Mouse (Mus musculus): ENCODE results near the gene Catspere2.
"Not testable (repeated sequence)": the region's sequence is repeated elsewhere in the genome, so short reads cannot be mapped to it uniquely, and the experiment has no call there.

Gene Catspere2

GRCm38 (mm10) chr1:177983024-177983450 lies at the start of gene Catspere2:
Catspere2 (plus strand) TSS chr1:177983423.
- in situ Hi-C loops (cut with MboI, MseI): loop anchor here (5.0 to 10.0 kb wide), 3 partner anchors 186 to 538 kb away; partner anchors contain the start of genes Adss, Desi2 and Zbtb18

- in situ Hi-C loops (cut with MboI, MseI): not testable (repeated sequence)
These were observed 42.7 kb upstream of the Catspere2 start for GRCm38 (mm10) chr1:177940422-177940977.

- in situ Hi-C loops (cut with MboI, MseI): loop anchor here (5.0 to 10.0 kb wide), 3 partner anchors 184 to 536 kb away; partner anchors contain the start of genes Adss, Desi2 and Zbtb18
These were observed 1.9 kb upstream of the Catspere2 start for GRCm38 (mm10) chr1:177981276-177981675.

GRCm38 (mm10) chr1:177983582-177983981 lies 359 bp downstream of the Catspere2 start:
- in situ Hi-C loops (cut with MboI, MseI): loop anchor here (5.0 to 10.0 kb wide), 3 partner anchors 186 to 539 kb away; partner anchors contain the start of genes Adss, Desi2 and Zbtb18

GRCm38 (mm10) chr1:177984206-177984605 lies 983 bp downstream of the Catspere2 start:
- in situ Hi-C loops (cut with MboI, MseI): loop anchor here (5.0 to 10.0 kb wide), 3 partner anchors 187 to 539 kb away; partner anchors contain the start of genes Adss, Desi2 and Zbtb18

GRCm38 (mm10) chr1:177987476-177987875 lies 4.3 kb downstream of the Catspere2 start:
- in situ Hi-C loops (cut with MboI, MseI): loop anchor here (10.0 kb wide), 1 partner anchor 543 kb away; the partner anchor contains the start of gene Zbtb18

GRCm38 (mm10) chr1:178072798-178073197 lies 89.6 kb downstream of the Catspere2 start:
- in situ Hi-C loops (cut with MboI, MseI): not testable (repeated sequence)

- in situ Hi-C loops (cut with MboI, MseI): not testable (repeated sequence)
These were observed 114.6 kb downstream of the Catspere2 start for GRCm38 (mm10) chr1:178097865-178098264.

- in situ Hi-C loops (cut with MboI, MseI): loop anchor here (25.0 kb wide), 1 partner anchor 1004 kb away; no protein-coding TSS in a partner anchor
These were observed 125.3 kb downstream of the Catspere2 start for GRCm38 (mm10) chr1:178108514-178108913.

GRCm38 (mm10) chr1:178122236-178122635 lies 139.0 kb downstream of the Catspere2 start:
- in situ Hi-C loops (cut with MboI, MseI): loop anchor here (25.0 kb wide), 1 partner anchor 990 kb away; no protein-coding TSS in a partner anchor

GRCm38 (mm10) chr1:178134288-178134687 lies 151.1 kb downstream of the Catspere2 start:
- in situ Hi-C loops (cut with MboI, MseI): no loop called here

- in situ Hi-C loops (cut with MboI, MseI): loop anchor here (5.0 kb wide), 1 partner anchor 101 kb away; no protein-coding TSS in a partner anchor
These were observed 163.3 kb downstream of the Catspere2 start for GRCm38 (mm10) chr1:178146513-178146912.

- in situ Hi-C loops (cut with MboI, MseI): loop anchor here (5.0 kb wide), 1 partner anchor 100 kb away; no protein-coding TSS in a partner anchor
These were observed 163.7 kb downstream of the Catspere2 start for GRCm38 (mm10) chr1:178146915-178147314.

- in situ Hi-C loops (cut with MboI, MseI): loop anchor here (25.0 kb wide), 1 partner anchor 395 kb away; the partner anchor contains the start of gene Adss
These were observed 199.0 kb downstream of the Catspere2 start for GRCm38 (mm10) chr1:178182251-178182650.

- in situ Hi-C loops (cut with MboI, MseI): loop anchor here (5.0 to 25.0 kb wide), 2 partner anchors 203 to 398 kb away; partner anchors contain the start of genes Adss and Catspere2
These were observed 202.4 kb downstream of the Catspere2 start for GRCm38 (mm10) chr1:178185591-178185990.

- in situ Hi-C loops (cut with MboI, MseI): loop anchor here (5.0 to 25.0 kb wide), 2 partner anchors 205 to 400 kb away; partner anchors contain the start of genes Adss and Catspere2
These were observed 204.1 kb downstream of the Catspere2 start, which contains the start of gene Desi2 for GRCm38 (mm10) chr1:178187216-178187791. Desi2 (plus strand) TSS chr1:178187417.

- in situ Hi-C loops (cut with MboI, MseI): loop anchor here (5.0 to 25.0 kb wide), 2 partner anchors 206 to 401 kb away; partner anchors contain the start of genes Adss and Catspere2
These were observed 204.6 kb downstream of the Catspere2 start for GRCm38 (mm10) chr1:178187810-178188209.

GRCm38 (mm10) chr1:178188386-178188785 lies 205.2 kb downstream of the Catspere2 start:
- in situ Hi-C loops (cut with MboI, MseI): loop anchor here (5.0 to 25.0 kb wide), 2 partner anchors 206 to 401 kb away; partner anchors contain the start of genes Adss and Catspere2

GRCm38 (mm10) chr1:178205701-178206325 lies 222.6 kb downstream of the Catspere2 start:
- in situ Hi-C loops (cut with MboI, MseI): no loop called here

- in situ Hi-C loops (cut with MboI, MseI): not testable (repeated sequence)
These were observed 224.6 kb downstream of the Catspere2 start for GRCm38 (mm10) chr1:178207856-178208255.

GRCm38 (mm10) chr1:178209966-178210365 lies 226.7 kb downstream of the Catspere2 start:
- in situ Hi-C loops (cut with MboI, MseI): no loop called here

All from T-helper 2 cell (primary cell).